Mouse (Mus musculus): ENCODE data around the gene Bcl2l2.

The Bcl2l2 gene

DNA sequence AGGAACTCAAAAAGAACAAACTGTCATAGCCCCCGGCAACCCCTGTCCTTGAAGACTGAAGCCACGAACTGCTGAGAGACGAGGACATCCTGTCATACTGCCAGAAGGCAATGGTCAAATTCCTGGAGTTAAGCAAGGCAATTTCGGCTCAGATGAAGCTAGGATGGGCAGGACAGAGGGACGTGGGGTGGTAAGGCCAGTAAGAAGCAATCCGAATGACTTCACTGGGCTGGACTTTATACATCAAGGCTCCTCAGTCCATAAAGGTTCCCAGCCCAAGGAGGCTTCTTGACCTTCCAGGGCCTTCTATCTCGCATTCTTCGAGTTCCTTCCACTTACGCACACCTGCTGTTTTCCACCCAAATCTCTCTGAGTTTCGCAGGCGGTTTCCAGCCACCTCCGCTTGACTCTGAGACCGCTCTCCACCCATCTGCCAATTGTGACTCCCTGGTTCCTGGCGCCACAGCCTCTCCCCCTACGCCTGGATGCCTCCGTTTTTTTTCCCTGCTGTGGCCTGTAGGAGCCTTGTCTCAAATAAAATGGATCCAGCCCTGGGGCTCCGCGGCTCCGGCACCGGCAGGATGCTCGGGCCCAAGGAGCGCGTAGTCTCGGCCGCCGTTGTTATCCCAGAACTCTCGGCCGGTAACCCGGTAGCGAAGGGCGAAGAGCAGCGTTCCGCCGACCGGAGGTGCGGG is 7.2 kb upstream of the Bcl2l2 start:
- TF ChIP-seq GATA4 (IDR thresholded peaks at IDR 0.05; ENCODE audit: insufficient replicate concordance, low read length) = no peak

- TF ChIP-seq GATA4 (IDR thresholded peaks at IDR 0.05; ENCODE audit: insufficient replicate concordance, low read length) = no peak
Observed at GRCm38 (mm10) chr14:54876539-54877047, 6.6 kb upstream of the Bcl2l2 start.

DNA sequence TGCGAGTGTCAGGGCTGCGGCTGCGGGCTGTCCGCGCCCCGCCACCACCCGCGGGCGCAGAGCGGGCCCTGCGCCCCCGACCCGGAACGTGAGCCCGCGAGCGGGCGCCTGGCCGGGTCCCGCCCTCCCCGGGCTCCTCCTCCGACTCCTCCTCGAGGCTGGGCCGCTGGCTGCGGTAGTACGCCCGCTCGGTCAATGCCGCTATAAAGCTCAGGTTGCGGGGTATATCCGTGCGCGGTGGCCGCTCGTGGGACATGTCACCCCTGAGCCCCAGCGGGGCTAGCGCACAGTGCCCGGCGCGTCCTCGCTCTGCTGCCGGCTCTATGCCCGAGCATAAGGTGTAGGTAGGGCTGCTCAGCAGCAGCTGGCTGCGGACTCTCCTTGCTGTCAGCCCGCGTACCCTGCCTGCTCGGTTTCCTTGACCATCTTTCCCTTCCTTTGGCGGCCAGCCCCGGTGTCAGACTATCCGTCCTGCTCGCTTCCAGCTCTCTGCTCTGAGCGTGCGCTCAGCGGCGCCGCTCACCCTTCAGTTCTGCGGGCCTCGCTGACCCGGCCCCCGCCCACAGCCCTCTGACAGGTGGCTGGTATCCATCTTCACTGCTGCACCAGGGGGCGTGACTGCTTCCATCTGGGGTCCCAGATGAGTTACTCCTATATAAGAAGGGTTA is 6.0 kb upstream of the Bcl2l2 start, which contains the start of gene Ppp1r3e:
TSS of gene Ppp1r3e (minus strand) at position 503 of the 668 bp plus-strand sequence.
- no peak for TF ChIP-seq GATA4 (IDR thresholded peaks at IDR 0.05; ENCODE audit: insufficient replicate concordance, low read length)

GRCm38 (mm10) chr14:54884022-54884712 is 990 bp downstream of the Bcl2l2 start:
- TF ChIP-seq GATA4 (IDR thresholded peaks at IDR 0.05; ENCODE audit: insufficient replicate concordance, low read length) = no peak

GRCm38 (mm10) chr14:54885309-54885708 is 2.1 kb downstream of the Bcl2l2 start:
- TF ChIP-seq GATA4 (IDR thresholded peaks at IDR 0.05; ENCODE audit: insufficient replicate concordance, low read length) = no peak

- no peak for TF ChIP-seq GATA4 (IDR thresholded peaks at IDR 0.05; ENCODE audit: insufficient replicate concordance, low read length)
Observed at GRCm38 (mm10) chr14:54892200-54892599, 9.0 kb downstream of the Bcl2l2 start, which contains the start of gene Pabpn1. TSS of gene Pabpn1 (plus strand) at chr14:54892500.

GRCm38 (mm10) chr14:54893651-54894181 is 10.5 kb downstream of the Bcl2l2 start:
- TF ChIP-seq GATA4 (IDR thresholded peaks at IDR 0.05; ENCODE audit: insufficient replicate concordance, low read length) = no peak; the same call in 1 of the 2 replicates

- no peak for TF ChIP-seq GATA4 (IDR thresholded peaks at IDR 0.05; ENCODE audit: insufficient replicate concordance, low read length)
Observed at GRCm38 (mm10) chr14:54894296-54895151, 11.3 kb downstream of the Bcl2l2 start.

DNA sequence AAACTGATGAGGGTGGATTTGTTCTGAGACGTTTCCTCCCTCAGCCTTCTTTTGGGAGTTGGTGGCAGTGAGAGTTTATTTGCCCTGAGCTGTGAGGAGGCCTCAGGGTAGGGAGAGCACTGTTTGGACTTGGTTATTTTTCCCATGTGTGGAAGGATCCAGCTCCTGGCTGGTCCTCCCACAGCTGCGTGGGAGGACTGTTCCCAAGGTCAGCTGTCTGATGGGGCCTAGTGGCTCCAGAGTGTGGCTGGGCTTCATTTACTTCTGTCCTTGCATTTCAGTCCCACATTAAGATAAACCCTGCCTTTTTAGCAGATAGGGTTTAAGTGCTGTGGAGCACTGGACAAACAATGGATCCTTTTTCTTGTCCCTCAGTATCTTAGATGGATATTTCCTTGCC is 14.3 kb downstream of the Bcl2l2 start:
- TF ChIP-seq GATA4 (IDR thresholded peaks at IDR 0.05; ENCODE audit: insufficient replicate concordance, low read length) = no peak

DNA sequence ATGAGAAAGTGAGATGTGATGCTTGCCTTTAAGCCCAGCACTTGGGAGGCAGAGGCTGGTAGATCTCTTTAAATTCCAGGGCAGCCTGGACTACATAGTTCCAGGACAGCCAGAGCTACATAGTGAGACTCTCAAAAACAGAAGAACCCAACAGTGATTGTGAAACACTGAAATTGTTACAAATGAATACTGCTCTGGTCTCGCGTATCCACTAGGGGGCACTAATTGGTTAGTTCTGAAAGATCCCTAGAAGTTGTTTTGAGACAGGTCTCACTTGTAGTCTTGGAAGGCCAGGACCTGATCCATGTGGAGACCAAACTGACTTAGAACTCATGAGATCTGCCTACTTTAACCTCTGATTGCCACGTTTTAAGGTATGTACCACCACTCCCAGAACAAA is 17.2 kb downstream of the Bcl2l2 start:
- TF ChIP-seq GATA4 (IDR thresholded peaks at IDR 0.05; ENCODE audit: insufficient replicate concordance, low read length) = no peak

- TF ChIP-seq GATA4 (IDR thresholded peaks at IDR 0.05; ENCODE audit: insufficient replicate concordance, low read length) = no peak
Observed at GRCm38 (mm10) chr14:54903641-54904040, 20.5 kb downstream of the Bcl2l2 start.

DNA sequence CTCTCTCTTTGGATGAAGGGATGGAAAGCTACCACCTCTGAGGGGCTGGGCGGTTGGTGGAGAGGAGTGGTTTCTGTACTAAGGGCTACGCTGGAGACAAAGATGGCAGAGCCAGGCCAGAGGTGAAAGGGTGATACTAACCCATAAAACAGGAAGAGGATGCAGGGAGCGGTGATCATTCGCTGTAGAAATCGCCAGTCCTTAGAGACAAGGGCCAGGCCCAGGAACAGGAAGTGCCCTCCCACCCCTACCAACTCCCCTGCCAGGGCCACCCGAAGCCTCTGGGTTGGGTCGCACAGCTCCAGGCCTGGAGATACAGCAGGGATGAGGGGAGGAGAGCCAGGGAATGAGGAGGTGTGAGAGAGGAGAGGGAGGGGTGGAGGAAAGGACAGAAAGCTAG is 25.5 kb downstream of the Bcl2l2 start:
- TF ChIP-seq GATA4 (IDR thresholded peaks at IDR 0.05; ENCODE audit: insufficient replicate concordance, low read length) = no peak

GRCm38 (mm10) chr14:54912109-54912850 is 29.1 kb downstream of the Bcl2l2 start:
- TF ChIP-seq GATA4 (IDR thresholded peaks at IDR 0.05; ENCODE audit: insufficient replicate concordance, low read length) = no peak

DNA sequence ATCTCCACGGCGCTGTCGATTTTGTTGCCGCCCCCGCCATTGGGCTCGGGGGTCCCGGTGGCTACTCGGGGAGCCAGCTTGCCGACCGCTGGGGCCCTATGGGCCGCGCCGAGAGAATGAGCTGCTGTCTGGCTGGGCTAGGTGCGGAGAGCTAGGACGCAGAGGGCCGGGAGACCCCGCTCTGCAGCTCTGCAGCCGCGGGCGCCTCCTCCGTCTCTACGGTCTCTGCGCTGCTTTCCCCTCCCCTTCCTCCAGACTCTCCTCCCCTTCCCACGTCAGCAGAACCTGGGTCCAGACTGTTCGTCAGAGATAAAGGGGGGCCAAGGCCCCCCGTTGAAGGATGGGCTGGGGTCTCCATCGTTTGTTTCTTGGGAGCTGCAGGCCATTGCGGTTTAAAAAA is 29.7 kb downstream of the Bcl2l2 start, which contains the start of gene Slc22a17:
TSS of gene Slc22a17 (minus strand) at position 247 of the 400 bp plus-strand sequence.
- no peak for TF ChIP-seq GATA4 (IDR thresholded peaks at IDR 0.05; ENCODE audit: insufficient replicate concordance, low read length)

Measured in liver, adult (tissue).